Mouse (Mus musculus): ENCODE results near the gene Hbp1. TPM values are rescaled to one million over a fixed set of nuclear protein-coding genes. Genes with fewer than 3 reads are reported as not detected.

Hbp1 gene
- polyA plus RNA-seq, 1 experiment, result 27.3 TPM

GRCm38 (mm10) chr12:31907436-31907835 lies 42.9 kb downstream of the Hbp1 start:
- no peak for TF ChIP-seq CTCF (IDR thresholded peaks at IDR 0.05; ENCODE audit: control insufficient read depth, insufficient read depth, insufficient replicate concordance, low read depth, low read length)
- no peak for TF ChIP-seq POLR2A (IDR thresholded peaks at IDR 0.05; ENCODE audit: control insufficient read depth, low read depth, low read length)
- no peak overlapping the region for H3K4me3 ChIP-seq (ENCODE audit: control insufficient read depth, low read depth, low read length)
- no peaks in the 10 kb centered on the region for H3K4me1 ChIP-seq (ENCODE audit: control insufficient read depth, insufficient read depth, low read length)
- no peaks in the 10 kb centered on the region for H3K27me3 ChIP-seq (ENCODE audit: control insufficient read depth, insufficient read depth, low read length)
- no peaks in the 10 kb centered on the region for H3K36me3 ChIP-seq (ENCODE audit: control insufficient read depth, insufficient read depth, low read length)
- no peak overlapping the region for H3K27ac ChIP-seq (ENCODE audit: control insufficient read depth, insufficient read depth, low read depth, low read length)

- Histone ChIP-seq H3K27me3 (ENCODE audit: control insufficient read depth, insufficient read depth, low read length) (no peaks in the 10 kb centered on the region), H3K4me3 (ENCODE audit: control insufficient read depth, low read depth, low read length) (no peak overlapping the region), H3K4me1 (ENCODE audit: control insufficient read depth, insufficient read depth, low read length) (no peaks in the 10 kb centered on the region), H3K27ac (ENCODE audit: control insufficient read depth, insufficient read depth, low read depth, low read length) (no peak overlapping the region), H3K36me3 (ENCODE audit: control insufficient read depth, insufficient read depth, low read length) (no peaks in the 10 kb centered on the region)
- TF ChIP-seq POLR2A (IDR thresholded peaks at IDR 0.05; ENCODE audit: control insufficient read depth, low read depth, low read length) (no peak), CTCF (IDR thresholded peaks at IDR 0.05; ENCODE audit: control insufficient read depth, insufficient read depth, insufficient replicate concordance, low read depth, low read length) (no peak)
These were observed 44.4 kb downstream of the Hbp1 start for GRCm38 (mm10) chr12:31905696-31906551.

- Histone ChIP-seq H3K4me3 (ENCODE audit: control insufficient read depth, low read depth, low read length) (no peak overlapping the region), H3K27ac (ENCODE audit: control insufficient read depth, insufficient read depth, low read depth, low read length) (no peak overlapping the region), H3K4me1 (ENCODE audit: control insufficient read depth, insufficient read depth, low read length) (no peaks in the 10 kb centered on the region), H3K36me3 (ENCODE audit: control insufficient read depth, insufficient read depth, low read length) (no peaks in the 10 kb centered on the region), H3K27me3 (ENCODE audit: control insufficient read depth, insufficient read depth, low read length) (no peaks in the 10 kb centered on the region)
- TF ChIP-seq CTCF (IDR thresholded peaks at IDR 0.05; ENCODE audit: control insufficient read depth, insufficient read depth, insufficient replicate concordance, low read depth, low read length), result no peak
- no peak for TF ChIP-seq POLR2A (IDR thresholded peaks at IDR 0.05; ENCODE audit: control insufficient read depth, low read depth, low read length)
These were observed 49.9 kb downstream of the Hbp1 start for GRCm38 (mm10) chr12:31900391-31900914.

- no peaks in the 10 kb centered on the region for H3K27me3 ChIP-seq (ENCODE audit: control insufficient read depth, insufficient read depth, low read length)
- H3K36me3 ChIP-seq (ENCODE audit: control insufficient read depth, insufficient read depth, low read length), result peaks cover 2% of the 10 kb centered on the region
- no peak overlapping the region for H3K4me3 ChIP-seq (ENCODE audit: control insufficient read depth, low read depth, low read length)
- TF ChIP-seq POLR2A (IDR thresholded peaks at IDR 0.05; ENCODE audit: control insufficient read depth, low read depth, low read length) (no peak), CTCF (IDR thresholded peaks at IDR 0.05; ENCODE audit: control insufficient read depth, insufficient read depth, insufficient replicate concordance, low read depth, low read length) (no peak)
- H3K4me1 ChIP-seq (ENCODE audit: control insufficient read depth, insufficient read depth, low read length), result no peaks in the 10 kb centered on the region
- H3K27ac ChIP-seq (ENCODE audit: control insufficient read depth, insufficient read depth, low read depth, low read length), result no peak overlapping the region
These were observed 52.9 kb downstream of the Hbp1 start for GRCm38 (mm10) chr12:31897456-31897855.

- Histone ChIP-seq H3K27ac (ENCODE audit: control insufficient read depth, insufficient read depth, low read depth, low read length) (no peak overlapping the region), H3K4me1 (ENCODE audit: control insufficient read depth, insufficient read depth, low read length) (no peaks in the 10 kb centered on the region), H3K27me3 (ENCODE audit: control insufficient read depth, insufficient read depth, low read length) (no peaks in the 10 kb centered on the region), H3K4me3 (ENCODE audit: control insufficient read depth, low read depth, low read length) (no peak overlapping the region), H3K36me3 (ENCODE audit: control insufficient read depth, insufficient read depth, low read length) (peaks cover 2% of the 10 kb centered on the region)
- TF ChIP-seq POLR2A (IDR thresholded peaks at IDR 0.05; ENCODE audit: control insufficient read depth, low read depth, low read length), result no peak
- no peak for TF ChIP-seq CTCF (IDR thresholded peaks at IDR 0.05; ENCODE audit: control insufficient read depth, insufficient read depth, insufficient replicate concordance, low read depth, low read length)
These were observed 53.3 kb downstream of the Hbp1 start for GRCm38 (mm10) chr12:31896986-31897385.

GRCm38 (mm10) chr12:31896295-31896694 lies 54.0 kb downstream of the Hbp1 start:
- Histone ChIP-seq H3K36me3 (ENCODE audit: control insufficient read depth, insufficient read depth, low read length) (peaks cover 2% of the 10 kb centered on the region), H3K4me3 (ENCODE audit: control insufficient read depth, low read depth, low read length) (no peak overlapping the region), H3K27ac (ENCODE audit: control insufficient read depth, insufficient read depth, low read depth, low read length) (no peak overlapping the region), H3K27me3 (ENCODE audit: control insufficient read depth, insufficient read depth, low read length) (no peaks in the 10 kb centered on the region), H3K4me1 (ENCODE audit: control insufficient read depth, insufficient read depth, low read length) (no peaks in the 10 kb centered on the region)
- TF ChIP-seq POLR2A (IDR thresholded peaks at IDR 0.05; ENCODE audit: control insufficient read depth, low read depth, low read length) (no peak), CTCF (IDR thresholded peaks at IDR 0.05; ENCODE audit: control insufficient read depth, insufficient read depth, insufficient replicate concordance, low read depth, low read length) (no peak)

GRCm38 (mm10) chr12:31895888-31896287 lies 54.4 kb downstream of the Hbp1 start:
- Histone ChIP-seq H3K4me3 (ENCODE audit: control insufficient read depth, low read depth, low read length) (no peak overlapping the region), H3K27ac (ENCODE audit: control insufficient read depth, insufficient read depth, low read depth, low read length) (no peak overlapping the region), H3K36me3 (ENCODE audit: control insufficient read depth, insufficient read depth, low read length) (peaks cover 2% of the 10 kb centered on the region), H3K4me1 (ENCODE audit: control insufficient read depth, insufficient read depth, low read length) (no peaks in the 10 kb centered on the region), H3K27me3 (ENCODE audit: control insufficient read depth, insufficient read depth, low read length) (no peaks in the 10 kb centered on the region)
- TF ChIP-seq CTCF (IDR thresholded peaks at IDR 0.05; ENCODE audit: control insufficient read depth, insufficient read depth, insufficient replicate concordance, low read depth, low read length) (no peak), POLR2A (IDR thresholded peaks at IDR 0.05; ENCODE audit: control insufficient read depth, low read depth, low read length) (no peak)

Data from testis, adult 2 months (tissue).